Mouse (Mus musculus) yolk sac, embryonic 10.5 days (tissue): ENCODE measurements around the gene Neurod1.

Experiments used
- DNase-seq: peaks from one replicate; pipeline ENCODE4 v3.0.0-alpha.2; 2017; ENCODE audit warnings: low spot score

The Neurod1 gene

DNA sequence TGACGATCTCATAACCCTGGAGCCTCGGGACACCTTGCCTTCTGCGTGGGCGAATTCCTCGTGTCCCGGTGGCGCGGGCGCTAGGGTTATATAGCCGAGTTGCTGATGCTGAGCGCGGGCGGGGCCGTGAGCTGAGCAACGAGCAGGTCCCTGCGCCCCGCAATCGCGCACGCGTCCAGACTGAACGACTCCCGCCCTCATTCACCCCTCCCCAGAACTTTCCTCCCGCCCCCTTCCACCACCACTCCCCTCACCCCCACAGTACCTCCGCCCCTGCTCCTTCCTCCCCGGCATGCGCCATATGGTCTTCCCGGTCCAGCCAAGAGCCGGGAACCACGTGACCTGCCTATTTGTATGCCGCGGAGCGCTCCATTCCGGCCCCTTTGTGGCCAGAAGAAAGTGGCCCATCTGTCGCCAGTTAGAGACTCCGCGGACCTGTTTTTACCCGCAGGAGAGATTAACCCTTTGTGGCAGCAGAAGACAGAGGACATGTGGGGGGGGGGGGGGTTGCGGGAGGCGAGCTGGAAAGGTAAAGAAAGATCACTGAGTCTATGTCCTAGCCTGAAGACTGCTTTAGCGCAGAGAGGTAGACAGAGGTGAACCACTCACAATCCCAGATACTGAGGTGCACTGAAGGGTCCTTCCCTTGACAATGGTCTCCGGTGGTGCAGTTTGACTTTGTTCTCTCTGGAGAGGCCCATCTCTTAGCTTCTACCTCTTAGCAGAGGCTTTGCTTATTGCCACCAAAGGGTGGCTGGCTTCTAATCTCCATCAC is at the start of gene Neurod1, which contains the start of gene Cerkl:
Gene Neurod1 (minus strand): TSS at position 177 of the 775 bp plus-strand sequence.
Gene Cerkl (minus strand): TSS at position 211 of the 775 bp plus-strand sequence.
- peak; percentile 13 for DNase-seq

DNA sequence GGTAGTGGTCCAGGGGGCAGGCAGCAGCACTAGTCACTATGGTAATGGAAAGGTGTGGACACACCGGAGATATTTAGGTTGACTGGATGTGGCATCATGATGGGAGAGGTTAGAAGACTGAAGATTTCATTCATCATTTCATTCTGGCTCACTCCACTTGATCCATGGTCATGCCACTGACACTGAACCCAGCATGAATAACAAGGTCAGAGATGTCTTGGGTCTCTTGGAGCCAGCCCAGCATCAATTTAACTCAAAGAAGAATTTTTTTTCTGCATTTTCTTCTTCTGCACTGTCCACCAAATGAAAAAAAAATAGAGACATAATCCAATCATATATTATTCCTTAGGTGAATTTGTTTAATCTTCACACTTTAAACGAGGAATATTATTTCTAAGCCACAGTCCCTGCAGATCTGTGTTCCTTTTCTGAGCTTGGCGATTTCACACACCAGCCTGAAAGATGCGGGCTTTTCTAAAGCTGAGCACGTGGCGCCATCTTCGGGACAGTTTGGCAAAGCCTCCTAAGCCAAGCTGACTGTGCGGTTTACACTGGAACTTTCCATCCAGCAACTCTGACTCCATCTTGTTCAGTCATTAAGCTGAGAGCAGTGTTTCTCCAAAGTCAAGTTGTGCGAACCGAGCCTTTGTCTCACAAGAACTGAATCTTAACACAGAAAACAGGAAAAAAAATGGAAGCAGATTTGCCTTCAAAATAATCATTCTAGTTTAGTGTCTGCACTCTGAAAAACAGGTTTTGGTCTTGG is 42.6 kb upstream of the Neurod1 start:
- peak; percentile 45 for DNase-seq

DNA sequence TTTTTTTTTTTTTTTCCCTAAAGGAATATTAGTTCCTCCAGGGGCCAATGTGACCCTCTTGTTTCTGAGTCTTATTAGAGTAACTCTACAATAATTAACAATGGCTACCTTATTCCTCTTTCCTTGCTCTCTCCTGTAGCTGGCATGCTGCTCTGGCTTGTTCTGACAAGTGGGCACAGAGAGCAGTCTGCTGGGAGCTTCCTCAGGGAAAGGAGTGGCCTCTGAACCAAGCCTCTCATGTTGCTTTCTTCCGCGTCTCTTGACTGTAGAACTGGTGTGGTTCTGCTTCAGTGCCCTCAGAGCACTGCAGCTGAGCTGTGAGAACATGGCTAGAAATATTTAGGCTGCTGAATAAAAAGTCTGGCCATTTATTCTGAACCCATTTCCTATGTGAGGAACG is 28.6 kb upstream of the Neurod1 start:
- no peak for DNase-seq

DNA sequence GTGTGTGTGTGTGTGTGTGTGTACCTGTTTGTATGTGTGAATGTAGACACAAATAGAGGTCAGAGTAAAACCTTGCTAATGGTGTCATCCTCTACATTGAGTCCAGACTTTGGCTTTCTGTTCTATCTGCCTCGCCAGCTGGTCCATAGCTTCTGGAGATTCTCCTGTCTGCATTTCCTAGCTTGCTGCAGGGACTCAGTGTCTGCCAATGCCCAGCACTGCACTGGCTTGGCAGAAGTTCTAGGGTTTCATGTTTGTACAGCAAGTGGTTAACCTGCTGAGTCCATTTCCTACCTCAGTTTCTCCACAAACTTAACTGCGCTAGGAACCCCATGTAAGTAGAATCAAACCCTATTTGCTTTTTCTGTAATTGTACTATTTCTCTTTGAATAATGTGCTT is 26.0 kb upstream of the Neurod1 start:
- no peak for DNase-seq

DNA sequence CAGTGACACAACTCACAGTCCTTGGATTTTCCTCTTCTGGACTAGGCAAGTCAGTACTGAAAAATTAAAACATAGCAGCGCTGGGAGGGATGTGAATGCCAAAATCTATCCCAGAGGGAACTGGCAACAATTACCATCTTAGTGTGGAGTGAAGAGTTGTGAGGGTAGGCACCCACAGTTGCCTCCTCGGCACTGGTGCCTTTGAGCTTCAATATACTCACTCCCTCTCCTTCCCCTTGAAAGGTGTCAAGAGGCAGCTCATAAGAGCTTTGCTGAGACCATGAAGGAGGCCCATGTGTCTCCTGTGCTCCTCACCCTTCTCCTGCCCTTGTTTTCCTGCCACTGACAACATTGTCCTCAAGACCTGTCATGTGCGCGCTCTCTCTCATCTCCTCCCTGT is 5.9 kb upstream of the Neurod1 start:
- DNase-seq = no peak

DNA sequence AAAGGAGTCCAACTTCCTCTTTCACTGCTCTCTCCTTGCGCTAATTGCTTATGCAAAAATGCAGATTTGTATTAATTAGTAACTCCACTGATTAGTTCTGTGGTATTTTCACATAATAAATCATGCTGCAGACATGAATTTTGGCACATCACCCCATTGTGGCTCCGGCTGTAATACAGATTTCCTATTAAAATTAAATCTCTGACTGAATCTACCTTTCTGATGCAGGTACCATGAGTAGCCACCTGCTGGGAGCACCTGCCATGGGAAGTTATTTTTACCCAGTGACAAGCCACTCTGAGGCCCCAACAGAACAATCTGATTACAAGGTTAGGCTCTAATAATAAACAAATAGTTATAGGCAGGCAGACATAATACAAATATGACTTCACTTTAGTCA is 5.3 kb upstream of the Neurod1 start:
- no peak for DNase-seq

DNA sequence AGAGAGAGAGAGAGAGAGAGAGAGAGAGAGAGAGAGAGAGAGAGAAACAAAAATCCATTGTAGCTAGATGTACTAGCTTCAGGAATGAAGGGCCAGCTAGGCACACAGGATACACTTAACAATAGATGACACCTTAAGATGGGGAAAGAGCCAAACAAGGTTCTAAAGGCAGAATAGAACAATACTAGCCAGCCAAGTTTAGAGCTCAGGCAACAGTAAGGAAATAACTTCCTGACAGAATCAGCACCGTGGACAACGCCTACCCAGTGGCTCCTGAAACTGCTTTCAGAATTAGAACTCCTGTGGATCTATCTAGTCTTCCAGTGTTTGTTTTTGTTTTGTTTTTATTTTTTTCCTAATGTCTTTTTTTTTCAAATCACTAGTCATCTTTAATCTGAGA is 4.0 kb upstream of the Neurod1 start:
- DNase-seq = no peak

DNA sequence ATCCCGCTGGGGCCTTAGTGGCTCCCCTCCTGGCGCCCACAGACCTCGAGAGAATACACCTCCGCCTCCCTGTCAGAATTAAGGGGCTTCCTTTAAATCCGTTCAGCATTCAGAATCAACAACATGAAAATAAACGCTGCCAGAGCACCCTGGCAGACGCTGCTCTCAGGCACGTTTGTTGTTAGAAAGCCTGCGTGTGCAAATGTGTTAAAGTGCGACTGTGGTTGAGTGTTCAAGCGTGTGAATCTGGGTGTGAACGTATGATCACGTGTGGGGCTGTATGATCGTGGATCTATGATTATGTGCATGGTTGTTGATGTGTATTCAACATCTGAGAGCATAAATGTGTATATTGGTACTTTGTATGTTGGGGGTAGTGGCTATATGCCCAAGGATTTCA is 3.6 kb upstream of the Neurod1 start:
- DNase-seq = no peak

DNA sequence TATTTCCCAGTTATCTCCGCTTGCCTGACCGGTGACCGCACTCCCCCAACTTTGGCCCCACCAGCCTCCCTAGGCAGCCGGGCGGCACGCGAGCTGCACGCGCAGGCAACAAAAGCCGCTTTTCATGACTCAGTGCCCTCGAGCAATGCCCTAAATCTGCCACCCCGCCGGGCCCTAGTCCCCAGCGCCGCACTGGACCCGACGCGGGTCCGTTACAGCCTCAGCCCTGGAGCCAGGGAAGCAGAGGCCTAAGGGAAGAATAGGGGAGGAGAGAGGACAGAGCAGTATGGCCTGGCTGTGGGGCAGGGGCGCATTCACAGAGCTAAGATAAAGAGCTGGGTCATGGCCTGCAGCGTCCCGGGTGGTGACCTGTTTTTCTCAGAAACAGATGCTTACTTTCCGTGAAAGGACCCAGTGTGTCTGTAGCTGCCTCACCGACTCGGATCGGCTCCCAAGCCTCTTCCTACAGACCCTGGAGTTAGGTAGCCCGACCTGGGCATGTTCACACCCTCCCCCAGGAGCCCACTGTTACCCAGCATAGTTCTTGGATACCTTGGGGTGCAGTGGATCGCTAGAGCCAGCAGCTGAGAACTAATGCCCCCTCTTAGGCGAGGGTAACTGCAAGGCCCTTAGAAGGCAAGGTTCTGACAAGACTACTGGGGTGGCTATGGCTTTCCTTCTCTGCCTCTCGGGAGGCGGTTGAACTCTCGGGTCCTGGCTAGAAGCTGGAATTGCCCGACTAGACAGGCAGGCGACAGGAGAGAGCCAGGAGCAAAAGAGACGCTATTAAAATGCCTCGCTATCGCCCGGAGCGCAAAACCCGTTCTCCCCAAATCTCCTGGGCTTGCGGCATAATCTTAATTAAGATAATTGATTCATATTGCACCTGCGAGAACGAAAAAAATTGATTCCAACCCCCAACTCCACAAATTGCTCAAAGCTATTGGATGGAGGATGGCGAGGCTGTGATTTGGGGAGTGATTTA is 2.8 kb upstream of the Neurod1 start:
- peak; percentile 6 for DNase-seq

DNA sequence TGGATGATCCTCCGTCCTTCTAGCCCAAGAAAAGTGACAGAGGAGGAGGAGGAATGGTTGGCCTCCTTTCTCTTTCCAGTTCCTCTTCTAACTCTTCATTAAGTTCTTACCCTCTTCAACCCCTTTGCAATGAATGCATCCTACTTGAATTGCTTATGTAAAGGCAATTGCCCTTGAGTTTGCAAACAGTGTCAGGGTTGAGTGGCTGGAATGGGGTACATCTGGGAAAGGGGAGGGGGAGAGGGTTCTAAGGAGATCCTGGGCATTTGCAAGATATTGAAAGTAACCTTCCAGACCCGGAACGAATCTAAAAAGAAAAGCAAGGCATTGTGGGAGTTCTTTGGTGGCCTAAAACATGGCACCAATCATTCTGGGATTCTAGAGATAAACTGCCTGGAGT is 1.4 kb upstream of the Neurod1 start:
- DNase-seq = no peak

DNA sequence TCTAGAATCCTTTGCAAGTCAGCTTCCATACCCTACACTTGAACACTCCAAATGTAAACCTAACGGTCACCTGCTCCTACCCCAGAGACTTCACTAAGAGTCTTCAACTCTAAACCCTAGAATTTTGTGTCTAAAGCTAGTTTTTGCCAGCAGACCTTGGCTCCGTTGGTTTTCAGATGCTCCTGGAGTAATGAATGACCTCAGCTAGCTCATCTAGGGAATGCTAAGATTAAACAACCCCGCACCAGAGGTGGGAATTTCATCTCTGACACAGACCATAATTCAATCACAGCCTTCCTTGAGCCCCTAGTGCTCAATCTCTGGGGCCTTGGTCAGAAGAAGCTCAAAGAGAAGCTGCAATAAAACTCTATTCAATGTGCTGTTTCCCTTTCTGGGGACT is 883 bp upstream of the Neurod1 start:
- DNase-seq = no peak

DNA sequence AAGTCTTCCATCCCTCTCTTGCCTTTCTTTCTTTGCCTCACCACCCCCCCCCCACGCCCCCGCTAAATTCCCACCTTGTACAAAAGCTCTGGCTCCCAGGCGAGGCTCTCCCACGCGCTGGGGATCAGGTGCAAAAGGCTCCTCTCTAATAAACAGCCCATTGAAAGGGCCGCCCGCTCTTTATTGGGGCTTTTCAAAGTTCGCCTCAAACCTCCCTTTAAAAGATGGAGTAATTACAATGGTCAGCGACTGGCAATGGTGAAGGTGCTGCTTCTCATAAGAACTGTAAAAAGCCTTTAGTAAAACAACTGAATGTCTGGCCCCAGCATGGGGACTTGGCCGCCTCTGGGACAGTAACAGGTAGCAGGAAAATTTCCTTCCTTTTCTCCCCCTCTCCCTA is 905 bp downstream of the Neurod1 start:
- no peak for DNase-seq

DNA sequence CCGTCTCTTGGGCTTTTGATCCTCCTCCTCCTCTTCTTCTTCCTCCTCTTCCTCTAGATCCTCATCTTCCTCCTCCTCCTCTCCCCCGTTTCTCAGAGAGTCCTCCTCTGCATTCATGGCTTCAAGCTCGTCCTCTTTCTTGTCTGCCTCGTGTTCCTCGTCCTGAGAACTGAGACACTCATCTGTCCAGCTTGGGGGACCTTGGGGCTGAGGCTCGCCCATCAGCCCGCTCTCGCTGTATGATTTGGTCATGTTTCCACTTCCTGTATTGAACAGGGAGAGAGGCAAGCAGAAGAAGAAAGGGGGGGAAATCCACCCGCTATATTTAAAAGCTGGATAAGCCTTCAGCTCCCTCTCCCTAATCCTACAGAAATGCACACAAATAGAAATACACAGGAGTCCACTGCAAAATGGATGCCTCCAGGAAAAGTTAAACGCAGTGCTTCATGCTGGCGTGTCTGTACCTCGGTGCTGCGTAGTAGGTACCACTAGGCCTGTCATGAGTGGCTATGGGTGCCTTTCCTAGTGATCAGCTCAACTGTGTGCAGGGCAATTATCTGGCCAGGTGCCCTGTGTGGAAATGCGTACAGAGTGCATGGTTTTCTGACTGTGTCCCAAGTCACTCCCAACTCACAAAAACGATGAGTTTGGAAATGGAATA is 1.6 kb downstream of the Neurod1 start:
- DNase-seq = no peak

DNA sequence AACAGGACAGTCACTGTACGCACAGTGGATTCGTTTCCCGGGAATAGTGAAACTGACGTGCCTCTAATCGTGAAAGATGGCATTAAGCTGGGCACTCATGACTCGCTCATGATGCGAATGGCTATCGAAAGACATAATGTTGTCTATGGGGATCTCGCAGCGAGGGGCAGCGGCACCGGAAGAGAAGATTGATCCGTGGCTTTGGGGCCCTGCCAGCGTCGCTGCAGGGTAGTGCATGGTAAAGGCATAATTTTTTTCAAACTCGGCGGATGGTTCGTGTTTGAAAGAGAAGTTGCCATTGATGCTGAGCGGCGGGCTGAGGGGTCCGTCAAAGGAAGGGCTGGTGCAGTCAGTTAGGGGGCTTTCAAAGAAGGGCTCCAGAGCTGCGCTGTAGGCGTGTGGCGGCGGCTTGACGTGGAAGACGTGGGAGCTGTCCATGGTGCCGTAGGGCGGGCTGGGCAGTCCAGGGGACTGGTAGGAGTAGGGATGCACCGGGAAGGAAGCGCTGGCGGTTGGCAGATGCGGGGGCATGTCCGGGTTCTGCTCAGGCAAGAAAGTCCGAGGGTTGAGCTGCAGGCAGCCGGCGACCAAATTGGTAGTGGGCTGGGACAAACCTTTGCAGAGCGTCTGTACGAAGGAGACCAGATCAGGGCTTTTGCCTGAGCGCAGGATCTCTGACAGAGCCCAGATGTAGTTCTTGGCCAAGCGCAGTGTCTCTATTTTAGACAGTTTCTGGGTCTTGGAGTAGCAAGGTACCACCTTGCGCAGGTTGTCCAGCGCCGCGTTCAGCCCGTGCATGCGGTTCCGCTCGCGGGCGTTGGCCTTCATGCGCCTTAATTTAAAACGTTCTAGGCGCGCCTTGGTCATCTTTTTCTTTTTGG is 2.4 kb downstream of the Neurod1 start:
- peak; percentile 78 for DNase-seq

DNA sequence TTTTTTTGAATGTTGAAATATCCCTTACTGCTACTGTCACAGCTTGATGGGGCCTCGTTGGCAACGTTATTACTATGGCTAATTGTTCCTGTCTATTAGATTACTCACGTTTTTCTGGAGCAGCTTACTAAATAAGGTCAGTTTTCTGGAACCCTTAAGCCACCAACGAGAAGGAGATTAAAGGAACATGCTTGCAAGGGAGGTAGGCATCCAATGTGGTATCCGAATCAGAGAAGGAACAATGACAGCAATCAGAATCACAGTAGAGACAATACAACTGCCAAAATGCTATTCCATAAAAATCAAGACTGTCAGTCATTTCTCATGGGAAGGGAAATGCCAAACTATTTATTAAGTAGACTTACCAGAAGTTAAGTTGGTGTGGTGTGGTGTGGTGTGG is 5.1 kb downstream of the Neurod1 start:
- DNase-seq = no peak

DNA sequence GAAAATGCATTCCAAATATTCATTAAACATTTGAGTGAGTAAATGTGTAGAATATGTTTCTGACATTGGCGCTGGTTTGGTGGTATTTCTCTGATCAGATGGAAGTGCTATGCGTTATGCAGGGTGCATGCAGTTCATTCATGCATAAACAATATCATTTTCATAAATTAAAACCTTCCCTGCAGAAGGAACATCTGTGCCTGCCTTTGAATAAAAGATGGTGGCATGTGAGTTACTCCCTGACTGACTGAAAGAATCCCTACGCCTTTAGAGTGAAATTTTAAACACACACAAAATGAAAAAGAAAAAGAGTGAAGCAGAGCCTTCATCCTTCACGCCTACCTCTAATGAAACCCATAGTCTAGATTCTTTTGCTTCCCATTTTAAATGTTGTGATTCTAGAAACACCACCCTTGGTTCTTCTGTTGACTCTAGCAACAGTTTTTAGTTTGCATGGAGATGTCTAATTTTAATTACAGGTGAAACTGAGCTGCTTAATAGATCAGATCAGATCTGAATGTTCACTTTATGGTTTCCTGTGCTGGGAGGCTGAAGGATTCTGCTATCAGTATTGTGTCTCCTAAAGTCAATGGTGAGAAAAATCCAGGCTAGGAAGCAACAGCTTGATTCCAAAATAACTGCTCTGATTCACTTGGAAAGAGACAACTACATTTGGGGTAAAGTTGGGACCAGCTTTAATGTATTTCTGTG is 5.7 kb downstream of the Neurod1 start:
- DNase-seq = no peak

DNA sequence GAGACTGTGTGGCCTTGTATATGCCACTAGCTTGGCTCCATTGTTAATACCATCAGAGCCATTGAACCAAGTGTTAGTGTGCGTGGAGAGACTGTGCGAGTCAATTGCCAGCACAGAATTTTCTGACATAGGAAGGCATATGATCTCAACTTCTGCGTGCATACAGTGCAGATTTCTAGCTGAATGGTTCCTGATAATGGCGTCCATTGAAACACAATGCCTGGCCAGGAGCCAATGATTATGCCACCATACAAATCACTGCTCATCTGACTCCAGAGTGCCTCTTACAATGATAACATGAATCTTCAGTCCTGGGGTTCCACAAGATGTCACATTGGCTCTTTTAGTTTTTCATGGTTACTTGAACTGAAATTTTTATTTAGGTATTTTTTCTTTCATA is 7.2 kb downstream of the Neurod1 start:
- DNase-seq = no peak

DNA sequence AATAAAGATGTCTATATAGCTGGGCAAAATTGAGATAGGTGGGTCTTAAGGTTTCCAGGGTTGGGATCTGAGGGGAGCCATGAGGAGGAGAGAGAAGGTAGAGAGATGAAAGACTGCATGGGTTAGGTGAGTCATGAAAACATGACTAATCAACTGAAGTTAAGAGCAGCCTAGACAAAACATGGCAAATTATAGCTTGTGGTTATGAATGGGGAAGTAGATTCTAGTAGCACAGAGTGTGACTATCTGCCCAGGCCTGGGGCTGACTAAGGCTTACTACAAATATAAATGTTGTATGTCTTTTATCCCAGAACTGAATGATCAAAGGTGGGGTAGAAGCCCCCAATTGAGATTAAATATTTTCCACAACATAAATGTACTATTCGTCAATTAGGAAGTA is 9.4 kb downstream of the Neurod1 start:
- DNase-seq = no peak

DNA sequence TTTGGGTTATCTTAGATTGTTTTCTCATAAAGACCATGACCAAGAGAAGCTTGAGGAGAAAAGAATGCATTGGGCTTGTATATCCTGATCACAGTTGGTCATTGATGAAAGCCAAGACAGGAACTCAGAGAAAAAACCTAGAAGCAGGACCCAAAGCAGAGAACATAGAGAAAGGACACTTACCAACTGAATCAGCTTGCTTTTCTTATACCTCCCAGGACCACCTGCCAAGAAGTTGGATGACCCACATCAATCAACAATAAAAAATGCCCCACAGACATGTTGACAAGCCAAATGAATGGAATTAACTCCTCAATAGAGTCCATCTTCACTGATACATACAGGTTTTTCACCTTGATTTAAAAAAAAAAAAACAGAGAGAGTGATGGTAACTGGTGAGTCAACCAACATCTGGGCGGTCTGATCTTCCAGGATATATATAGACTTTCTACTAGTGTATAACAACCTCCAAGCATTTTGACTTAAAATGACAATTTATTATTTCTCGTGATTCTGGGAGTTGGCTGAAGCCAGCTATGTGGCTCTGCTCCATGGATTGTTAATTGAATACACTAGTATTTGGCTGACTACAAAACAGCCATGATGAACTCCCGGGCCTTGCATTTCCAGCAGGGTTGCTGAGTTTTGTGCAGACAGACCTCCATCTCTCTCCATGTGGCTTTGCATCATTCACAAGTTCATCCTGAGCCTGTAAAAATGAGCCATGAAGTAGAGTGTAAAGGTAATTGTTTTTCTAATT is 12.5 kb downstream of the Neurod1 start:
- no peak for DNase-seq
